Comparison of ENCODE assay signal across 7 mouse cellular contexts in the genomic region with DNA sequence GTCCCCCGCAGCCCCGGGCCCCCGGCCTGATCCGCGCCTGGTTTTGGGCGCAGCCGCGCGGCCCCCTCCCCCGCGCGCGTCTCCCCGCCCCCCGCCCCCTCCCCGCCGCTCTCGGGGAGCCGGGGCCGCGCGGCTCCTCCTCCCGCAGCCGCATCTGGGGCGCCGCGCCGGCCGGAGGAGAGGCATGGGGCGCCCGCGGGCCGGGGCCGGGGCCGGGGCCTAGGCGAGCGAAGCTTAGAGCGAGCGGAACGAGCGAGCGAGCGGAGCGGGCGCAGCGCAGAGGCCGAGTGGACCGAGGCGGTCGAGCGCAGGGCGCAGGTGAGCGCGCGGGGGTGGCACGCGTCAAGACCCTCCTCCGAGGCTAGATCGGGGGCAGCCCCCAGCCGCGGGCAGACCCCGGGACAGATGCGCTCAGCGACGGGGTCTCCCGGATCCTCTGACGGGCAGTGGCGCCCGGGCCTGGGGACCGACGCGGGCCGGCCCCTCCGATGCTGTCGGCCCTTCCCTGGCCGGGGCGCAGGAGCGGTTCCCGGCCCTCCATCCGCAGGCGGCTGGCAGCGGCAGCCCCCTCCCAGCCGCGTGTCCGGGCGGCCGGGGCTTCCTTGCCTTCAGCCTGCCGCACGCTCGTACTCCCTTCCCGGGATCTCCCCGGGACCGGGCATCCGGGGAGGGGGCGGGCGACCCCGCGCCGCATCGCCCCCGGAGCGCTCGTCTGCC. TPM values are rescaled to one million over a fixed set of nuclear protein-coding genes. Genes with fewer than 3 reads are reported as not detected.
DNase-seq lines count a peak whose midpoint lies in the region; ATAC-seq and TF ChIP-seq lines count a peak whose summit lies in the region.

A gene (plus strand): TSS at position 165 of the 717 bp plus-strand sequence.

- H3K36me3 ChIP-seq in hindbrain, embryonic 13.5 days = no peaks in the 10 kb centered on the region
- H3K36me3 ChIP-seq in limb, embryonic 14.5 days (ENCODE audit: control insufficient read depth, insufficient read depth, low read length) = no peaks in the 10 kb centered on the region

- H3K4me1 ChIP-seq in hindbrain, embryonic 13.5 days (replicated peaks) = peaks cover 36% of the 10 kb centered on the region
- H3K4me1 ChIP-seq in limb, embryonic 14.5 days (ENCODE audit: control insufficient read depth, insufficient read depth, low read length) = peaks cover 9% of the 10 kb centered on the region; the same call in 1 of the 2 replicates
- peaks cover 34% of the 10 kb centered on the region for H3K4me1 ChIP-seq in olfactory bulb, adult 2 months (ENCODE audit: control insufficient read depth, insufficient read depth, low read length)

- peak; percentile 18 for DNase-seq in urinary bladder, postnatal 14 days (ENCODE audit: low spot score)
- no peak for DNase-seq in urinary bladder, postnatal 4 days (ENCODE audit: low spot score in 2 of 2)
- peak; percentile 53 for DNase-seq in cerebellum, adult 11-12 months
- DNase-seq in forelimb bud, embryonic 11.5 days (ENCODE audit: low read depth, low spot score) = peak; percentile 13
- DNase-seq in limb, embryonic 14.5 days (ENCODE audit: low spot score) = no peak

- no peak for TF ChIP-seq CTCF in olfactory bulb, adult 2 months (IDR thresholded peaks at IDR 0.05; ENCODE audit: insufficient read depth, low read depth, low read length)

- H3K27ac ChIP-seq in hindbrain, embryonic 13.5 days = peak within 1 kb of the TSS; percentile 77
- no peak within 1 kb of the TSS for H3K27ac ChIP-seq in limb, embryonic 14.5 days (replicated peaks; ENCODE audit: low read depth, low read length)
- peak within 1 kb of the TSS; percentile 95 for H3K27ac ChIP-seq in olfactory bulb, adult 2 months (ENCODE audit: insufficient read depth, low read depth, low read length)

- H3K9ac ChIP-seq in hindbrain, embryonic 13.5 days = peak within 1 kb of the TSS; percentile 92
- peak within 1 kb of the TSS; percentile 58 for H3K9ac ChIP-seq in limb, embryonic 14.5 days (ENCODE audit: low read depth, low read length, severe bottlenecking)

- under 1% methylated on average over 44 of the region's 103 CpGs for WGBS in hindbrain, embryonic 13.5 days
- WGBS in limb, embryonic 14.5 days = under 1% methylated on average over 48 of the region's 103 CpGs
- WGBS in olfactory bulb, adult 2 months = under 1% methylated on average over 96 of the region's 103 CpGs

- peak within 1 kb of the TSS; percentile 83 for H3K4me2 ChIP-seq in hindbrain, embryonic 13.5 days
- peak within 1 kb of the TSS; percentile 97 for H3K4me2 ChIP-seq in limb, embryonic 14.5 days (replicated peaks; ENCODE audit: low read depth, low read length, severe bottlenecking)

- H3K4me3 ChIP-seq in hindbrain, embryonic 13.5 days = peak within 1 kb of the TSS; percentile 86
- H3K4me3 ChIP-seq in limb, embryonic 14.5 days (replicated peaks; ENCODE audit: low read length) = peak within 1 kb of the TSS; percentile 71
- peak within 1 kb of the TSS; percentile 97 for H3K4me3 ChIP-seq in olfactory bulb, adult 2 months (ENCODE audit: insufficient read depth, low read depth, low read length)

- no peak for TF ChIP-seq POLR2A in limb, embryonic 14.5 days (IDR thresholded peaks at IDR 0.05; ENCODE audit: borderline replicate concordance, extremely low read depth, insufficient read depth, insufficient read length)
- peak; percentile 47 for TF ChIP-seq POLR2A in olfactory bulb, adult 2 months (IDR thresholded peaks at IDR 0.05; ENCODE audit: insufficient read depth, low read depth, low read length)

- ATAC-seq in hindbrain, embryonic 13.5 days (ENCODE audit: low FRiP score) = peak; percentile 72
- ATAC-seq in limb, embryonic 14.5 days (ENCODE audit: low FRiP score, low read depth) = peak; percentile 80

- H3K9me3 ChIP-seq in hindbrain, embryonic 13.5 days = no peaks in the 10 kb centered on the region
- H3K9me3 ChIP-seq in limb, embryonic 14.5 days (ENCODE audit: control insufficient read depth, low read length) = no peaks in the 10 kb centered on the region

- H3K27me3 ChIP-seq in hindbrain, embryonic 13.5 days = peaks cover 76% of the 10 kb centered on the region
- H3K27me3 ChIP-seq in limb, embryonic 14.5 days (ENCODE audit: control insufficient read depth, insufficient read depth, low read length) = peaks cover 59% of the 10 kb centered on the region

RNA-seq across cellular contexts. Expression of the gene that starts here (rescaled TPM):
- 232 and 238 TPM in 2 replicates for polyA plus RNA-seq in hindbrain, embryonic 13.5 days (2015; fragmentation: Nextera tagmentation; extraction: Ambion mirVana)
- 100 and 114 TPM in 2 replicates for polyA plus RNA-seq in limb, embryonic 14.5 days (2012; rRNA removed)
- polyA plus RNA-seq in limb, embryonic 14.5 days (2014; fragmentation: Nextera tagmentation; extraction: Ambion mirVana) = 94.1 and 101 TPM in 2 replicates
- not detected in 2 replicates for polyA plus RNA-seq in olfactory bulb, adult 2 months (2012; ENCODE audit: insufficient read depth, insufficient read length, low replicate concordance, missing spikeins)

Comparison
In these comparisons a context has a peak if more than half of its experiments do, and no peak if none do; other contexts are left out.
1. DNase-seq: peak in urinary bladder, postnatal 14 days (single experiment), cerebellum, adult 11-12 months (single experiment) and forelimb bud, embryonic 11.5 days (single experiment); none in urinary bladder, postnatal 4 days (0 of 2) and limb, embryonic 14.5 days (single experiment).
2. Peak in every context shown above with its lines, with median percentiles within 50 percentile points of each other: H3K4me3 ChIP-seq.